Mouse (Mus musculus) midbrain, embryonic 14.5 days (tissue): ENCODE results near the gene Tex14. TPM values are rescaled to one million over a fixed set of nuclear protein-coding genes. Genes with fewer than 3 reads are reported as not detected.

Experiments
- ATAC-seq: fragments of 200-750 bp; cut with Nextera tagmentation; 2 replicates; pipeline ENCODE4 v1.8.0; 2017; ENCODE audit warnings: moderate number of reproducible peaks, moderate library complexity; ENCODE audit not compliant: low FRiP score, low TSS enrichment
- DNase-seq: peaks from one replicate; pipeline ENCODE4 v3.0.0-alpha.2; 2015
- H3K27ac ChIP-seq: fragments of 300-500 bp; sonication (generic); replicated peaks from 2 replicates; pipeline ENCODE4 v1.5.1; 2014; ENCODE audit warnings: mild to moderate bottlenecking, low read depth, low read length, moderate library complexity
- H3K27me3 ChIP-seq: fragments of 300-500 bp; sonication (generic); 2 replicates; pipeline ENCODE4 v1.6.1; 2014; ENCODE audit warnings: low read length, control low read depth, mixed read lengths; ENCODE audit not compliant: control insufficient read depth, insufficient read depth
- H3K36me3 ChIP-seq: fragments of 300-500 bp; sonication (generic); 2 replicates; pipeline ENCODE4 v1.6.1; 2014; ENCODE audit warnings: low read length, control low read depth; ENCODE audit not compliant: control insufficient read depth, insufficient read depth
- H3K4me1 ChIP-seq: fragments of 300-500 bp; sonication (generic); 2 replicates; pipeline ENCODE4 v1.6.1; 2014; ENCODE audit warnings: mild to moderate bottlenecking, antibody characterized with exemption, low read length, control low read depth; ENCODE audit not compliant: control insufficient read depth, insufficient read depth
- H3K4me2 ChIP-seq: fragments of 300-500 bp; sonication (generic); 2 replicates; pipeline ENCODE4 v1.6.1; 2014; ENCODE audit warnings: mild to moderate bottlenecking, low read length, moderate library complexity
- H3K4me3 ChIP-seq: fragments of 300-500 bp; sonication (generic); replicated peaks from 2 replicates; pipeline ENCODE4 v1.5.1; 2014; ENCODE audit warnings: low read depth, low read length
- H3K9ac ChIP-seq: fragments of 300-500 bp; sonication (generic); replicated peaks from 2 replicates; pipeline ENCODE4 v1.6.1; 2014; ENCODE audit warnings: mild to moderate bottlenecking, low read length, moderate library complexity
- H3K9me3 ChIP-seq: fragments of 300-500 bp; sonication (generic); 2 replicates; pipeline ENCODE4 v1.6.1; 2016; ENCODE audit warnings: low read length, control low read depth, mixed read lengths; ENCODE audit not compliant: control insufficient read depth
- WGBS: fragments of 180-500 bp; shearing (Covaris S2); extraction: QIAGEN DNeasy Blood & Tissue Kit; methylation state at CpG from one replicate; pipeline ENCODE4 v1.1.7; 2014; 5-methylcytosine and 5-hydroxymethylcytosine counted together
- polyA plus RNA-seq: library from polyadenylated mRNA; unstranded; fragments of >200 nt; fragmentation: Nextera tagmentation; extraction: Ambion mirVana; gene quantifications from 2 replicates; pipeline ENCODE4 v1.2.1, GENCODE M21; 2014

Tex14 gene
- polyA plus RNA-seq, 1 experiment from 2014 or later, result 0.86 TPM

DNA sequence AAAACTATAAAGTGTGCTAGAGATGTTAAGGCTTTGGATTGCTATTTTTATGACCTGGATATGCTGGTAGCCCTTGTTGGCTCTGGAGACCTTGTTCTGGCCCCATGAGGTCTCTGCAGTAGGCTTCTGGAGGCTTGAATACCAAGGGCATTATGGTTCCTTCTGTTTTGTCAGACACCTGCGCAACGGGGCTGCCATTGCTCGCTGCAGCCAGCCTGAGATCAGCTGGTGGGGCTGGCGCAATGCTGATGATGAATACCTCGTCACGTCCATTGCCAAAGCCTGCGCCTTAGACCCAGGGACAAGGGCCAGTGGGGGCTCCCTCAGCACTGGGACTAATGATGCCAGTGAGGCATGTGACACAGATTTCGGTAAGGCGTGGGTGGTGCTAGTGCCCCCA is 197.4 kb downstream of the Tex14 start:
- Histone ChIP-seq H3K27me3 (no peaks in the 10 kb centered on the region), H3K4me1 (peaks cover 3% of the 10 kb centered on the region), H3K9me3 (no peaks in the 10 kb centered on the region), H3K4me3 (no peak overlapping the region), H3K9ac (no peak overlapping the region), H3K36me3 (peaks cover 100% of the 10 kb centered on the region), H3K27ac (no peak overlapping the region), H3K4me2 (no peak overlapping the region)
- ATAC-seq, result no peak
- DNase-seq, result no peak
- 97% methylated on average over 9 of the region's 9 CpGs for WGBS

DNA sequence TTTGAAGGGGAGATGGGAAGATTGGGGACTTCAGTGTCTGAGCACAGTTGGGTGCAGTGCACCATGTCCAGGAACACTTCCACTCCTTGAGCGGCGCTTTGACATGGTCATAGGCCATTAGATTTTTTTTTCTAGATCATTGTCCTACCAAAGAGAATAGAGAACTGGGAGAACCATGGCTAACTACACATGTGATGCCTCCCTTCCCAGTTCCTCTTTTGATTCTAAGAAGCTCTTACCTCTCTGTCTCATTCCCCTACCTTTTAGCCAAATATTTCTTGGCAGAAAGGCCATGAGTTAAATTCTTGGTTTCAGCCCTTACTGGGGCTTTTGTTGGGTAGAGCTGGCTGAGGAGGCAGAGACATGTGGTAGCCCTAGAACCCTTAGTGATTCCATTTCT is 198.7 kb downstream of the Tex14 start:
- Histone ChIP-seq H3K4me2 (no peak overlapping the region), H3K27ac (no peak overlapping the region), H3K9ac (no peak overlapping the region), H3K9me3 (no peaks in the 10 kb centered on the region), H3K36me3 (peaks cover 100% of the 10 kb centered on the region), H3K4me1 (no peaks in the 10 kb centered on the region), H3K4me3 (no peak overlapping the region), H3K27me3 (no peaks in the 10 kb centered on the region)
- WGBS, result 96% methylated on average over 2 of the region's 2 CpGs
- ATAC-seq (no peak), DNase-seq (no peak)

Other genes starting within 250 kb of the Tex14 start
- gene Ppm1e, start 46.0 kb upstream of the Tex14 start, polyA plus RNA-seq, result 33.8 and 34.9 TPM in 2 replicates
- 3.3 and 5.6 TPM in 2 replicates for gene Rad51c, start 111 bp upstream of the Tex14 start, polyA plus RNA-seq
- gene Gm11492, start 161.6 kb downstream of the Tex14 start, polyA plus RNA-seq, result not detected in 2 replicates
- gene Sept4, start 163.8 kb downstream of the Tex14 start, polyA plus RNA-seq, result 20.0 and 21.5 TPM in 2 replicates
- 54.1 and 75.1 TPM in 2 replicates for gene Mtmr4, start 187.1 kb downstream of the Tex14 start, polyA plus RNA-seq
- gene Hsf5, start 212.1 kb downstream of the Tex14 start, polyA plus RNA-seq, result 0.37 and 0.46 TPM in 2 replicates